Mouse (Mus musculus): ENCODE measurements around the gene Rapgef3. TPM values are rescaled to one million over a fixed set of nuclear protein-coding genes. Genes with fewer than 3 reads are reported as not detected.

Rapgef3 gene
- total and polyA plus RNA-seq, 3 experiments = 2.5 to 3.4 (median 3.2) TPM

- TF ChIP-seq NELFE (IDR thresholded peaks at IDR 0.05; ENCODE audit: low read depth, low read length) = peak; percentile 54
These were observed at the start of gene Rapgef3 (continued) for GRCm38 (mm10) chr15:97767280-97768186.

GRCm38 (mm10) chr15:97816199-97816994, 48.6 kb upstream of the Rapgef3 start:
- no peaks in the 10 kb centered on the region for H3K9me3 ChIP-seq (replicated peaks; ENCODE audit: low read length)
- TF ChIP-seq POLR2A (IDR thresholded peaks at IDR 0.05; ENCODE audit: low read depth, low read length) (no peak), NELFE (IDR thresholded peaks at IDR 0.05; ENCODE audit: low read depth, low read length) (no peak), RAD21 (IDR thresholded peaks at IDR 0.05; ENCODE audit: low read depth, low read length) (no peak), CTCF (conservative IDR thresholded peaks at IDR 0.05 in 1 of 2, IDR thresholded peaks at IDR 0.05 in 1 of 2; ENCODE audit: low read depth in 2 of 2, low read length in 2 of 2) (peak in 1 of 2 experiments; percentile 43; a peak in 2 of 4 replicates), BHLHE40 (IDR thresholded peaks at IDR 0.05; ENCODE audit: low read depth, low read length) (0 out of 2 replicates have a peak, but pooled peaks have one; percentile 13), ZKSCAN1 (IDR thresholded peaks at IDR 0.05; ENCODE audit: borderline replicate concordance, low read depth, low read length) (no peak), MAZ (IDR thresholded peaks at IDR 0.05; ENCODE audit: low read depth, low read length) (no peak), HCFC1 (IDR thresholded peaks at IDR 0.05; ENCODE audit: low read depth, low read length) (no peak)
- no peak overlapping the region for H3K27ac ChIP-seq (ENCODE audit: insufficient read depth, low read depth)
- no peak overlapping the region for H3K4me2 ChIP-seq (ENCODE audit: insufficient read depth, low read depth, poor library complexity, severe bottlenecking)
- peaks cover 19% of the 10 kb centered on the region for H3K79me2 ChIP-seq (replicated peaks; ENCODE audit: control insufficient read depth, extremely low read depth, insufficient read depth, poor library complexity, severe bottlenecking)
- no peaks in the 10 kb centered on the region for H3K27me3 ChIP-seq (replicated peaks)
- no peak overlapping the region for H3K4me3 ChIP-seq (replicated peaks in 1 of 3; ENCODE audit: low read depth in 2 of 3, low read length in 2 of 3, poor library complexity in 1 of 3)
- H3K9ac ChIP-seq (ENCODE audit: insufficient read depth, low read depth) = no peak overlapping the region
- in situ Hi-C loops (cut with MboI; ENCODE audit: low pct_ligation_motif_present, low pct_unique_long_range_greater_than_20kb, low sequenced_read_pairs) (no loop called here), dilution Hi-C loops (cut with MboI; ENCODE audit: extremely low pct_ligation_motif_present, extremely low pct_unique_long_range_greater_than_20kb, low sequenced_read_pairs) (no loop called here)
- peaks cover 36 to 89% of the 10 kb centered on the region in 2 experiments for H3K4me1 ChIP-seq (ENCODE audit: control insufficient read depth in 1 of 2, insufficient read depth in 2 of 2)
- H3K36me3 ChIP-seq (replicated peaks in 1 of 2; ENCODE audit: control insufficient read depth in 1 of 2, insufficient read depth in 1 of 2, low read length in 1 of 2) = peaks cover 17 to 79% of the 10 kb centered on the region in 2 experiments
- no peak for DNase-seq (ENCODE audit: extremely low read depth)

GRCm38 (mm10) chr15:97815254-97815653, 47.5 kb upstream of the Rapgef3 start:
- no peak for DNase-seq (ENCODE audit: extremely low read depth)
- no peak overlapping the region for H3K4me3 ChIP-seq (replicated peaks in 1 of 3; ENCODE audit: low read depth in 2 of 3, low read length in 2 of 3, poor library complexity in 1 of 3)
- in situ Hi-C loops (cut with MboI; ENCODE audit: low pct_ligation_motif_present, low pct_unique_long_range_greater_than_20kb, low sequenced_read_pairs) = no loop called here
- no peak overlapping the region for H3K27ac ChIP-seq (ENCODE audit: insufficient read depth, low read depth)
- peaks cover 31 to 79% of the 10 kb centered on the region in 2 experiments for H3K4me1 ChIP-seq (ENCODE audit: control insufficient read depth in 1 of 2, insufficient read depth in 2 of 2)
- peaks cover 28 to 85% of the 10 kb centered on the region in 2 experiments for H3K36me3 ChIP-seq (replicated peaks in 1 of 2; ENCODE audit: control insufficient read depth in 1 of 2, insufficient read depth in 1 of 2, low read length in 1 of 2)
- no peak overlapping the region for H3K4me2 ChIP-seq (ENCODE audit: insufficient read depth, low read depth, poor library complexity, severe bottlenecking)
- no peaks in the 10 kb centered on the region for H3K9me3 ChIP-seq (replicated peaks; ENCODE audit: low read length)
- dilution Hi-C loops (cut with MboI; ENCODE audit: extremely low pct_ligation_motif_present, extremely low pct_unique_long_range_greater_than_20kb, low sequenced_read_pairs) = no loop called here
- H3K79me2 ChIP-seq (replicated peaks; ENCODE audit: control insufficient read depth, extremely low read depth, insufficient read depth, poor library complexity, severe bottlenecking) = peaks cover 15% of the 10 kb centered on the region
- no peak overlapping the region for H3K9ac ChIP-seq (ENCODE audit: insufficient read depth, low read depth)
- TF ChIP-seq PAX5 (IDR thresholded peaks at IDR 0.05; ENCODE audit: low read length) (no peak), POLR2A (IDR thresholded peaks at IDR 0.05; ENCODE audit: low read depth, low read length) (no peak), MAFK (IDR thresholded peaks at IDR 0.05; ENCODE audit: insufficient replicate concordance, low read length) (no peak), ELF1 (IDR thresholded peaks at IDR 0.05; ENCODE audit: low read depth, low read length) (no peak), ZMIZ1 (IDR thresholded peaks at IDR 0.05; ENCODE audit: low read depth, low read length) (no peak), ETS1 (conservative IDR thresholded peaks at IDR 0.05; ENCODE audit: low read depth, low read length) (no peak), NRF1 (IDR thresholded peaks at IDR 0.05; ENCODE audit: low read depth, low read length) (no peak), USF1 (IDR thresholded peaks at IDR 0.05; ENCODE audit: low read depth, low read length) (no peak), TBP (conservative IDR thresholded peaks at IDR 0.05; ENCODE audit: low read depth, low read length) (no peak), HCFC1 (IDR thresholded peaks at IDR 0.05; ENCODE audit: low read depth, low read length) (no peak), NELFE (IDR thresholded peaks at IDR 0.05; ENCODE audit: low read depth, low read length) (no peak), UBTF (IDR thresholded peaks at IDR 0.05; ENCODE audit: low read depth, low read length) (no peak), POLR2AphosphoS2 (IDR thresholded peaks at IDR 0.05; ENCODE audit: low read depth, low read length) (no peak), KAT2A (IDR thresholded peaks at IDR 0.05; ENCODE audit: insufficient replicate concordance, low read length) (no peak), IRF4 (IDR thresholded peaks at IDR 0.05; ENCODE audit: low read depth, low read length) (no peak), RAD21 (IDR thresholded peaks at IDR 0.05; ENCODE audit: low read depth, low read length) (no peak), CTCF (conservative IDR thresholded peaks at IDR 0.05 in 1 of 2, IDR thresholded peaks at IDR 0.05 in 1 of 2; ENCODE audit: low read depth in 2 of 2, low read length in 2 of 2) (no peak), RCOR1 (conservative IDR thresholded peaks at IDR 0.05; ENCODE audit: low read depth, low read length) (no peak), MAX (IDR thresholded peaks at IDR 0.05; ENCODE audit: low read length) (no peak)
- no peaks in the 10 kb centered on the region for H3K27me3 ChIP-seq (replicated peaks)
